Mouse (Mus musculus): ENCODE measurements at regions not wholly inside any gene's neighbourhood (a gene's known extent, or its start where the extent isn't known, plus 50 kb on each side); places are given as distances from the start of the nearest gene placed in this dataset.

DNA sequence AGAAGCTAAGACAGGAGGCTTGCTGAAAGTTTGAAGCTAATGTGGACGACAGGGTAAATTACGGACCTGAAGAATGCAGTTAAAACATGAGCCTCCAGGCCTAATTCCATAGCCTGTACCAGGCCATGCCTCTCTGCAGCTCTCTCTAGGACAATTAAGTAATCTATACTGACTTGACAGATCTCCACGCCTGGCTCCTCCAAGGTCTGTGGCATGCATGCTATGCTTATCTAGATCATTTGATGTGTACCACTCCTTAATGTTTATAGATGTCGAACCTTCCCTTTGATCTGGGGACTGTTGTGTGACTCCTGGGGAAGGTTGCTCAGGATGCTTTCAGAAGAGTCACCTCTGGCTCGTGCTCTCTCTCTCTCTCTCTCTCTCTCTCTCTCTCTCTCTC lies 62.2 kb upstream of the Cd55 start:
- TF ChIP-seq POLR2A (IDR thresholded peaks at IDR 0.05; ENCODE audit: low read depth, low read length) (no peak), CTCF (IDR thresholded peaks at IDR 0.05; ENCODE audit: extremely low read depth, insufficient read length, insufficient replicate concordance, low read depth, low read length) (no peak)

Data from small intestine, adult 2 months (tissue).